Mouse (Mus musculus): ENCODE results near the gene Zfp276. TPM values are rescaled to one million over a fixed set of nuclear protein-coding genes. Genes with fewer than 3 reads are reported as not detected.

Zfp276 gene
- polyA plus RNA-seq, 1 experiment from 2014 or later: 14.5 TPM

DNA sequence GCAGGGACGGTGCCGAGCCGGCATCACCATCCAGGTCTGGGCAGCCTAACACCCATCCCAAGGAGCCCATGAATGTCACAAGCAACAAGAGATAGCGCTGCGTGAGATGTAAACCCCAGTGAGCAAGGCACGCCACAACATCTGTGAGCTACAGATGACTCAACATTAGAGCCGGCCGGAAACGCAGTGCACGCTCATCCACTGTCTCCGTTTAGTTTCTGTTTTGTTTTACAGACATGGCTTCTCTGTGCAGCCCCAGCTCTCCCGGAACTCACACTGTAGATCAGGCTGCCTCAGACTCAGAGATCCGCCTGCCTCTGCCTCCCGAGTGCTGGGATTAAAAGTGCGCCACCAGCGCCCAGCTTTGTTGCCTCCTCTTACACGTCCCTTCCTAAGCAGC, 33.4 kb downstream of the Zfp276 start:
- WGBS: 96% methylated on average over 17 of the region's 17 CpGs
- ATAC-seq (replicated peaks; ENCODE audit: insufficient number of reproducible peaks, low FRiP score, low TSS enrichment, low read depth) (no peak), DNase-seq (ENCODE audit: low spot score) (no peak)
- no peaks in the 10 kb centered on the region for H3K27me3 ChIP-seq (ENCODE audit: control insufficient read depth, insufficient read depth, low read length)
- H3K9ac ChIP-seq (replicated peaks; ENCODE audit: low read length): no peak overlapping the region
- H3K36me3 ChIP-seq (replicated peaks; ENCODE audit: control insufficient read depth, insufficient read depth, low read depth, low read length): no peaks in the 10 kb centered on the region; the same call in 1 of the 2 replicates
- H3K4me3 ChIP-seq (ENCODE audit: low read depth, low read length): no peak overlapping the region
- H3K4me1 ChIP-seq (ENCODE audit: control insufficient read depth, insufficient read depth, low read length): no peaks in the 10 kb centered on the region
- H3K9me3 ChIP-seq (replicated peaks; ENCODE audit: control insufficient read depth, low read length): no peaks in the 10 kb centered on the region
- no peak overlapping the region for H3K4me2 ChIP-seq (ENCODE audit: low read depth, low read length)
- H3K27ac ChIP-seq (replicated peaks; ENCODE audit: low read depth, low read length): no peak overlapping the region

DNA sequence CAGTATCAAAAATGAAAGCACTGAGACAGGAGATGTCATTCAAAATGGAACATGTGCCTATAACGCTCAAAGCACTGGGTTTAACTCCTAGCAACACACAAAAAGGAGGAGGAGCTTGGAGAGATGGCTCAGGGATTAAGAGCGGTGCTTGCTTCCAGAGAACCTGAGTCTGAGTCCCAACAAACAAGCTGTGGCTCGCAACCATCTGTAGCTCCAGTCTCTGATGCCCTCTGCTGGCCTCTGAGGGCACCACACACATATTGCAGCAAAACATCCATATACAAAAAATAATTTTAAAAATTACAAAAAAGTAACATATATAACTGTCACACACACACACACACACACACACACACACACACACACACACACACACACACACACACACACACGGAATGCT, 36.2 kb downstream of the Zfp276 start:
- no peaks in the 10 kb centered on the region; the same call in 1 of the 2 replicates for H3K36me3 ChIP-seq (replicated peaks; ENCODE audit: control insufficient read depth, insufficient read depth, low read depth, low read length)
- H3K4me3 ChIP-seq (ENCODE audit: low read depth, low read length): no peak overlapping the region
- H3K27ac ChIP-seq (replicated peaks; ENCODE audit: low read depth, low read length): no peak overlapping the region
- H3K4me2 ChIP-seq (ENCODE audit: low read depth, low read length): no peak overlapping the region
- no peaks in the 10 kb centered on the region for H3K9me3 ChIP-seq (replicated peaks; ENCODE audit: control insufficient read depth, low read length)
- H3K4me1 ChIP-seq (ENCODE audit: control insufficient read depth, insufficient read depth, low read length): no peaks in the 10 kb centered on the region
- ATAC-seq (replicated peaks; ENCODE audit: insufficient number of reproducible peaks, low FRiP score, low TSS enrichment, low read depth): no peak
- WGBS: 81% methylated on average over 4 of the region's 4 CpGs
- H3K9ac ChIP-seq (replicated peaks; ENCODE audit: low read length): no peak overlapping the region
- no peaks in the 10 kb centered on the region for H3K27me3 ChIP-seq (ENCODE audit: control insufficient read depth, insufficient read depth, low read length)
- peak; percentile 26 for DNase-seq (ENCODE audit: low spot score)

DNA sequence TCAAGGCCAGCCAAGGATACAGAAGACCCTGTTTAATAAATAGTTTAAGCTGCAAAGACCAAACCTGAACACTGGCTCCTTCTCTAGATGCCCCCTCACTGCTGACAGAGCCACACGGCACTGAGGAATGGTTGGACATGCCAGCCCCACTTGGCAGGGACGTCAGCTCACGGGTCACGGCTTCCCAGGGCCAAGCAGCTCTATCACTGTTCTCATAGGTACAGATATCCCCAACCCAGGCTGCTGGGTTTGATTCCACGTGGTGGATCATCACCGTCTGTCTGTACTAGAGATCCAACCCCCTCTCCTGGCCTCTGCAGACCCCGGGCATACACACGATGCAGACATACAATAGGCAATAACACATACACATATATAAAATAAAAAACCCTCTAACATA, 36.7 kb downstream of the Zfp276 start:
- no peak overlapping the region for H3K27ac ChIP-seq (replicated peaks; ENCODE audit: low read depth, low read length)
- no peak overlapping the region for H3K4me2 ChIP-seq (ENCODE audit: low read depth, low read length)
- no peaks in the 10 kb centered on the region for H3K9me3 ChIP-seq (replicated peaks; ENCODE audit: control insufficient read depth, low read length)
- no peak overlapping the region for H3K4me3 ChIP-seq (ENCODE audit: low read depth, low read length)
- no peaks in the 10 kb centered on the region for H3K4me1 ChIP-seq (ENCODE audit: control insufficient read depth, insufficient read depth, low read length)
- no peaks in the 10 kb centered on the region; the same call in 1 of the 2 replicates for H3K36me3 ChIP-seq (replicated peaks; ENCODE audit: control insufficient read depth, insufficient read depth, low read depth, low read length)
- no peak overlapping the region for H3K9ac ChIP-seq (replicated peaks; ENCODE audit: low read length)
- no peaks in the 10 kb centered on the region for H3K27me3 ChIP-seq (ENCODE audit: control insufficient read depth, insufficient read depth, low read length)
- ATAC-seq (replicated peaks; ENCODE audit: insufficient number of reproducible peaks, low FRiP score, low TSS enrichment, low read depth) (no peak), DNase-seq (ENCODE audit: low spot score) (no peak)
- 92% methylated on average over 8 of the region's 8 CpGs for WGBS

DNA sequence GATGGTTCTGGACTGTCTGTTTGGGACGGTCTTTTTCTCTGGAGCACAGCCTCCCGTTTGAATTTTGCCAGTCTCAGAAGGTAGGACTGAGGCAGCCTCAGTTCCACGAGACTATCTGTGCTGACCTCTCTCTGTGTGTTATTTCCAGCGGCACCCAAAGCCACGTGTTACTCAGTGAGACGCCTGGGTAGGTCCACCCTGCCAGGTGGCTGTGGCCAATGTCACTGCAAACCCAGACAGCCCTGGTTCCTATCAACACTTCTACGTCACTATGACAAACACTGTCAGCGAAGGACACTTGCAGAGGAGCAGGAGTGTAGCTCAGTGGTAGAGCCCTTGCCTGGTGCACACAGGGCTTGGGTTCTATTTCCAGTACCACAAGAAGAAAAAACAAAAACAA, 37.7 kb downstream of the Zfp276 start:
- Histone ChIP-seq H3K9ac (replicated peaks; ENCODE audit: low read length) (no peak overlapping the region), H3K27me3 (ENCODE audit: control insufficient read depth, insufficient read depth, low read length) (no peaks in the 10 kb centered on the region), H3K9me3 (replicated peaks; ENCODE audit: control insufficient read depth, low read length) (no peaks in the 10 kb centered on the region), H3K4me3 (ENCODE audit: low read depth, low read length) (no peak overlapping the region), H3K4me1 (ENCODE audit: control insufficient read depth, insufficient read depth, low read length) (no peaks in the 10 kb centered on the region), H3K27ac (replicated peaks; ENCODE audit: low read depth, low read length) (no peak overlapping the region), H3K4me2 (ENCODE audit: low read depth, low read length) (no peak overlapping the region), H3K36me3 (replicated peaks; ENCODE audit: control insufficient read depth, insufficient read depth, low read depth, low read length) (no peaks in the 10 kb centered on the region; the same call in 1 of the 2 replicates)
- ATAC-seq (replicated peaks; ENCODE audit: insufficient number of reproducible peaks, low FRiP score, low TSS enrichment, low read depth) (no peak), DNase-seq (ENCODE audit: low spot score) (no peak)
- 85% methylated on average over 8 of the region's 8 CpGs for WGBS

DNA sequence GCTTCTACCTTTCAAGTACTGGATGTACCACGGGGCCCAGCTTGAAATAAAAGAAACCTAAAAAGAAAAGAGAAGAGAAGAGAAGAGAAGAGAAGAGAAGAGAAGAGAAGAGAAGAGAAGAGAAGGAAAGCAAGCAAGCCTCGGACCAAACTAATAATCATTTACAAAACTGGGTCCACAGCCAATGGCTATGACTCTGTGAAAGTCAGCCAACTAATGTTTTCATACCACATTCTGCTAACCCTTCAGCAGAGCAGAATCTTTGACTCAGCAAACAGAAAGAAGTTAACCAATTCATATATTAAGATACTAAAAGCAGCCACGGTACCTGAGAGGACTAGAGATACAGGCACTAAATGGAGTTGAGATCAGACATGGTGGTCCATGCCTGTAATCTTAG, 38.3 kb downstream of the Zfp276 start:
- Histone ChIP-seq H3K4me3 (ENCODE audit: low read depth, low read length) (no peak overlapping the region), H3K9ac (replicated peaks; ENCODE audit: low read length) (no peak overlapping the region), H3K4me1 (ENCODE audit: control insufficient read depth, insufficient read depth, low read length) (no peaks in the 10 kb centered on the region), H3K36me3 (replicated peaks; ENCODE audit: control insufficient read depth, insufficient read depth, low read depth, low read length) (no peaks in the 10 kb centered on the region; the same call in 1 of the 2 replicates), H3K27me3 (ENCODE audit: control insufficient read depth, insufficient read depth, low read length) (no peaks in the 10 kb centered on the region), H3K4me2 (ENCODE audit: low read depth, low read length) (no peak overlapping the region), H3K27ac (replicated peaks; ENCODE audit: low read depth, low read length) (no peak overlapping the region), H3K9me3 (replicated peaks; ENCODE audit: control insufficient read depth, low read length) (no peaks in the 10 kb centered on the region)
- WGBS: 86% methylated on average over 3 of the region's 3 CpGs
- ATAC-seq (replicated peaks; ENCODE audit: insufficient number of reproducible peaks, low FRiP score, low TSS enrichment, low read depth) (no peak), DNase-seq (ENCODE audit: low spot score) (no peak)

DNA sequence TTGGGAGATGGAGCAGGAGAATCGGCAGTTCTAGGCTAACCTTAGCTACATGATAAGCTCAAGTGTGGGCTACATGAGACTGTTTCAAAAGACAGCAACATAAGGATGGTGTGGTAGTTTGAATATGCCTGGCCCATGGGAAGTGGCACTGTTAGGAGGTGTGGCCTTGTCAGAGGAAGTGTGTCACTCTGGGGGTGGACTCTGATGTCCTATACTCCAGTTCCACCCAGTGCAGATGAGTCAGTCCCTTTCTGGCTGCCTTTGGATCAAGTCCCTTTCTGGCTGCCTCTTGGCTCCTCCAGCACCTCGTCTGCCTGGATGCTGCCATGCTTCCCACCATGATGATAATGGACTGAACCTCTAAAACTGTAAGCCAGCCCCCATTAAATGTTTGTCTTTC, 38.8 kb downstream of the Zfp276 start:
- Histone ChIP-seq H3K4me3 (ENCODE audit: low read depth, low read length) (no peak overlapping the region), H3K27me3 (ENCODE audit: control insufficient read depth, insufficient read depth, low read length) (no peaks in the 10 kb centered on the region), H3K4me2 (ENCODE audit: low read depth, low read length) (no peak overlapping the region), H3K9ac (replicated peaks; ENCODE audit: low read length) (no peak overlapping the region), H3K4me1 (ENCODE audit: control insufficient read depth, insufficient read depth, low read length) (no peaks in the 10 kb centered on the region), H3K9me3 (replicated peaks; ENCODE audit: control insufficient read depth, low read length) (no peaks in the 10 kb centered on the region), H3K27ac (replicated peaks; ENCODE audit: low read depth, low read length) (no peak overlapping the region), H3K36me3 (replicated peaks; ENCODE audit: control insufficient read depth, insufficient read depth, low read depth, low read length) (no peaks in the 10 kb centered on the region; the same call in 1 of the 2 replicates)
- ATAC-seq (replicated peaks; ENCODE audit: insufficient number of reproducible peaks, low FRiP score, low TSS enrichment, low read depth): no peak
- DNase-seq (ENCODE audit: low spot score): no peak
- WGBS: 88% methylated on average over 2 of the region's 2 CpGs

DNA sequence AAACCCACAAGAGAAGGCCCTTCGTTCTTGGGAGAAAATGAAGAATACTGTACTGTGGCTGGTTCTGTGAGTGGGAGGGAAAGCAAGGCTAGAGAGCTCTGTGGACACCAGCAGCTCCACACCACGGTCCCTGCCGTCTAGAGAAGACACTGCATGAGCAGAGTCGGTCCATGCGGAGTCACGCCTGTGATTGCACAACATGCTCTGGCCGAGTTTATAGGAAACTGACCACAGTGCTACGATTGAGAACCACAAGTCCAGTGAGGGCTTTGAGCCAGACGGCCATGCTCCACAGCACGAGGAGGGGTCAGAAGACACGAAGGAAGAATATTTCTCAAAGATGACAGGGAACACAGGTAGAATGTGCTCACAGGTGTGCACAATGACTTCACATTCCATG, 44.3 kb downstream of the Zfp276 start:
- Histone ChIP-seq H3K4me3 (ENCODE audit: low read depth, low read length) (no peak overlapping the region), H3K4me1 (ENCODE audit: control insufficient read depth, insufficient read depth, low read length) (no peaks in the 10 kb centered on the region), H3K9ac (replicated peaks; ENCODE audit: low read length) (no peak overlapping the region), H3K9me3 (replicated peaks; ENCODE audit: control insufficient read depth, low read length) (no peaks in the 10 kb centered on the region), H3K27me3 (ENCODE audit: control insufficient read depth, insufficient read depth, low read length) (no peaks in the 10 kb centered on the region), H3K27ac (replicated peaks; ENCODE audit: low read depth, low read length) (no peak overlapping the region), H3K4me2 (ENCODE audit: low read depth, low read length) (no peak overlapping the region), H3K36me3 (replicated peaks; ENCODE audit: control insufficient read depth, insufficient read depth, low read depth, low read length) (no peaks in the 10 kb centered on the region; the same call in 1 of the 2 replicates)
- 90% methylated on average over 11 of the region's 11 CpGs for WGBS
- ATAC-seq (replicated peaks; ENCODE audit: insufficient number of reproducible peaks, low FRiP score, low TSS enrichment, low read depth): no peak
- DNase-seq (ENCODE audit: low spot score): no peak

DNA sequence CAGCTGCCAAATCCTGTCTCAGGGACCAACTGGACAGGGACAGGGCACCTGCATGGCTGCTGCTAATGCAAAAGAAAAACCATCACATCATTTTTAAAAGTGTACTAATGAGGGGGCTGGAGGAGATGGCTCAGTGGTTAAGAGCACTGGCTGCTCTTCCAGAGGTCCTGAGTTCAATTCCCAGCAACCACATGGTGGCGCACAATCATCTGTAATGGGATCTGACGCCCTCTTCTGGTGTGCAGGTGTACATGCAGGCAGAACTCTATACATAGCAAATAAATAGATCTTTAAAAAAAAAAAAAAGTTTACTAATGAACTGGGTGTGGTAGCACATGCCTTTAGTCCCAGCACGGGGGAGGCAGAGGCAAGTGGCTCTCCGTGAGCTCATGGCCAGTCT, 54.7 kb downstream of the Zfp276 start:
- no peaks in the 10 kb centered on the region for H3K36me3 ChIP-seq (replicated peaks; ENCODE audit: control insufficient read depth, insufficient read depth, low read depth, low read length)
- no peak for DNase-seq (ENCODE audit: low spot score)
- H3K9ac ChIP-seq (replicated peaks; ENCODE audit: low read length): no peak overlapping the region
- no peaks in the 10 kb centered on the region for H3K4me1 ChIP-seq (ENCODE audit: control insufficient read depth, insufficient read depth, low read length)
- no peak overlapping the region for H3K27ac ChIP-seq (replicated peaks; ENCODE audit: low read depth, low read length)
- H3K27me3 ChIP-seq (ENCODE audit: control insufficient read depth, insufficient read depth, low read length): no peaks in the 10 kb centered on the region
- ATAC-seq (replicated peaks; ENCODE audit: insufficient number of reproducible peaks, low FRiP score, low TSS enrichment, low read depth): no peak
- no peak overlapping the region for H3K4me2 ChIP-seq (ENCODE audit: low read depth, low read length)
- H3K4me3 ChIP-seq (ENCODE audit: low read depth, low read length): no peak overlapping the region
- H3K9me3 ChIP-seq (replicated peaks; ENCODE audit: control insufficient read depth, low read length): no peaks in the 10 kb centered on the region
- WGBS: 72% methylated on average over 4 of the region's 4 CpGs
